Mouse (Mus musculus) C2C12 (cell line): ENCODE data around the gene Ptbp1. TPM values are rescaled to one million over a fixed set of nuclear protein-coding genes. Genes with fewer than 3 reads are reported as not detected.

Experiments
- H3K27me3 ChIP-seq: one replicate; pipeline ENCODE4 v1.6.1; 2011; ENCODE audit not compliant: control insufficient read depth, insufficient read depth, insufficient read length
- H3K36me3 ChIP-seq: one replicate; pipeline ENCODE4 v1.6.1; 2011; ENCODE audit not compliant: control insufficient read depth, insufficient read depth
- H3K4me3 ChIP-seq: one replicate; pipeline ENCODE4 v1.5.1; 2011; ENCODE audit warnings: mild to moderate bottlenecking, control low read depth; ENCODE audit not compliant: poor library complexity, insufficient read depth, severe bottlenecking
- H3K79me2 ChIP-seq: one replicate; pipeline ENCODE4 v1.6.1; 2011; ENCODE audit not compliant: control insufficient read depth, insufficient read depth
- H3K79me3 ChIP-seq: one replicate; pipeline ENCODE4 v1.6.1; 2011; ENCODE audit warnings: low read depth, control low read depth
- H3ac ChIP-seq: one replicate; pipeline ENCODE3; 2011; ENCODE audit warnings: low read depth; ENCODE audit not compliant: control insufficient read depth, insufficient read length
- CEBPB ChIP-seq: IDR thresholded peaks from one replicate; pipeline ENCODE4 v1.6.1; 2011; ENCODE audit warnings: low read depth, mild to moderate bottlenecking, control low read depth, moderate library complexity
- CTCF ChIP-seq: IDR thresholded peaks from one replicate; pipeline ENCODE4 v1.5.1; 2011; ENCODE audit not compliant: control insufficient read depth, insufficient read depth, insufficient read length
- FOSL1 ChIP-seq: IDR thresholded peaks from one replicate; pipeline ENCODE4 v1.8.0; 2011; ENCODE audit warnings: mild to moderate bottlenecking, low read length; ENCODE audit not compliant: poor library complexity, insufficient read depth, severe bottlenecking
- MAX ChIP-seq: IDR thresholded peaks from one replicate; pipeline ENCODE4 v1.6.1; 2011; ENCODE audit warnings: mild to moderate bottlenecking, control low read depth
- MYOD1 ChIP-seq: IDR thresholded peaks from one replicate; pipeline ENCODE4 v1.6.1; 2011; ENCODE audit warnings: low read depth; ENCODE audit not compliant: control insufficient read depth, insufficient read length
- MYOG ChIP-seq: IDR thresholded peaks from one replicate; pipeline ENCODE4 v1.6.1; 2011; ENCODE audit not compliant: control insufficient read depth, insufficient read length; ENCODE audit errors: extremely low read depth
- USF1 ChIP-seq: IDR thresholded peaks from one replicate; pipeline ENCODE4 v1.6.1; 2011; ENCODE audit warnings: low read depth, mild to moderate bottlenecking, control low read depth, moderate library complexity
- polyA plus RNA-seq: library from polyadenylated mRNA; unstranded; fragments of >200 nt; fragmentation: generic; extraction: Trizol; gene quantifications from one replicate; pipeline ENCODE4 v1.2.1, GENCODE M21; 2012; ENCODE audit warnings: missing spikeins

Ptbp1 gene
- polyA plus RNA-seq, 1 experiment = 345 TPM

- H3K36me3 ChIP-seq = no peaks in the 10 kb centered on the region
- H3ac ChIP-seq = no peak overlapping the region
- H3K4me3 ChIP-seq = peak overlapping the region; percentile 18
- H3K79me3 ChIP-seq = no peaks in the 10 kb centered on the region
- TF ChIP-seq MYOD1 = no peak
- TF ChIP-seq CEBPB = no peak
- no peak for TF ChIP-seq MAX
- no peak for TF ChIP-seq MYOG
- no peak for TF ChIP-seq USF1
- no peak for TF ChIP-seq CTCF
- no peaks in the 10 kb centered on the region for H3K79me2 ChIP-seq
- peaks cover 21% of the 10 kb centered on the region for H3K27me3 ChIP-seq
Measured at GRCm38 (mm10) chr10:79824413-79824812, 29.8 kb upstream of the Ptbp1 start.

DNA sequence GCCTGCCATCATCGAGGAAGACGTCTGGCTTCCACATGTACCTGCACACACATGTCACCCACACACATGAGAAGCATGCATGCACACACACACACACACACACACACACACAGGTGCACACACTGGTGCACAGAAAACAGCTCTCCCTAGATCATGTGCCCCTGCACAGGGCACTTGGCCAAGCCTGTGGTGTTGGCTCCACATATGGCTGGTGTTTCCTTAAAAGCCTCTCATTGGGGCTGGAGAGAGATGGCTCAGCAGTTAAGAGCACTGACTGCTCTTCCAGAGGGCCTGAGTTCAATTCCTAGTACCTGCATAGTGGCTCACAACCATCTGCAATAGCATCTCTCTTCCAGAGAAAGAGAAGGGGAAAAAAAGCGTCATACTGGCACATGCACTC is 22.6 kb upstream of the Ptbp1 start:
- Histone ChIP-seq H3K27me3 (peaks cover 21% of the 10 kb centered on the region), H3K36me3 (no peaks in the 10 kb centered on the region), H3K79me3 (no peaks in the 10 kb centered on the region), H3K79me2 (no peaks in the 10 kb centered on the region), H3K4me3 (no peak overlapping the region), H3ac (no peak overlapping the region)
- no peak for TF ChIP-seq MYOD1
- TF ChIP-seq FOSL1 = no peak
- no peak for TF ChIP-seq CEBPB
- no peak for TF ChIP-seq MAX
- no peak for TF ChIP-seq MYOG
- no peak for TF ChIP-seq CTCF
- TF ChIP-seq USF1 = no peak

DNA sequence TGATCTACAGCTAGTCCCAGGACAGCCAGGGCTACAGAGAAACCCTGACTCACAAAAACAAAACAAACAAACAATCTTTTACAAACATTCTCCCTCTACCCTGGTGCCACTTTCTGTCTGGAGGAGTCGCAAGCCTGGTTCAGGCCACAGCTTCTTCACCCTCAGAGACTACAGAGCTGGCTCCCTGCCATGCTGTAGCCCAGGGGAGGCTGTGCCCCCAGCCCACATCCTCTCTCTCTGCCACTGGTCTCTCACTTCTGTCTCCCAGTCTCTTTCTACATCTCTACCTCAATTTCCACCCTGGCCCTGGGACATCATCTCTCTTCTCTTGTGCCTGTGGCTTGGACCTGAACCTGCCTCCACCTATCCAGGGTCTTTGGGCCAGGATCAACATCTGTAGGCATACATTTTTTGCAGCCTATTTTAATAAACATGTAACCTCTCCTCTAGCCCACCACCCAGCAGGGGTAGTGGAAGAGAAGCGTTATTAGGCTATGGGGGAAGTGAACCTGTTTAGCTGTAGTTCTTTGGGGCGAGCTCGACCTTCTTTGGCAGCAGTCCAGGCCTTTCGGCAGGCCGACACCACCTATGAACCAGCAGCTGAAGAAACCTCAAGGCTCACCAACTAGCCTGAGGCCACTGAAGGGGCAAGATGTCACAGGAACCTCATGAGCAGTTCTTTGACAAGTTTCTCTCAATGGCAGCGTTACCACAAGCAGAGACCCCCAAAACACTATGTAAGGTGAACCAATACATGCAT is 22.0 kb upstream of the Ptbp1 start:
- no peak for TF ChIP-seq CEBPB
- no peak for TF ChIP-seq MYOG
- no peak for TF ChIP-seq MYOD1
- no peak for TF ChIP-seq CTCF
- no peak for TF ChIP-seq MAX
- TF ChIP-seq FOSL1 = no peak
- TF ChIP-seq USF1 = no peak
- H3K79me3 ChIP-seq = no peaks in the 10 kb centered on the region

GRCm38 (mm10) chr10:79832786-79833181 is 21.4 kb upstream of the Ptbp1 start:
- no peak overlapping the region for H3K4me3 ChIP-seq
- no peak overlapping the region for H3ac ChIP-seq
- TF ChIP-seq USF1 = no peak
- no peak for TF ChIP-seq FOSL1
- no peak for TF ChIP-seq CTCF
- TF ChIP-seq MYOG = no peak
- TF ChIP-seq MAX = no peak
- TF ChIP-seq CEBPB = no peak
- no peak for TF ChIP-seq MYOD1
- H3K27me3 ChIP-seq = peaks cover 17% of the 10 kb centered on the region
- no peaks in the 10 kb centered on the region for H3K36me3 ChIP-seq
- H3K79me2 ChIP-seq = no peaks in the 10 kb centered on the region
- no peaks in the 10 kb centered on the region for H3K79me3 ChIP-seq

More for the DNA sequence above, 22.0 kb upstream of the Ptbp1 start:
- H3K27me3 ChIP-seq = peaks cover 17% of the 10 kb centered on the region
- H3K36me3 ChIP-seq = no peaks in the 10 kb centered on the region
- no peak overlapping the region for H3K4me3 ChIP-seq
- no peaks in the 10 kb centered on the region for H3K79me2 ChIP-seq
- no peak overlapping the region for H3ac ChIP-seq

DNA sequence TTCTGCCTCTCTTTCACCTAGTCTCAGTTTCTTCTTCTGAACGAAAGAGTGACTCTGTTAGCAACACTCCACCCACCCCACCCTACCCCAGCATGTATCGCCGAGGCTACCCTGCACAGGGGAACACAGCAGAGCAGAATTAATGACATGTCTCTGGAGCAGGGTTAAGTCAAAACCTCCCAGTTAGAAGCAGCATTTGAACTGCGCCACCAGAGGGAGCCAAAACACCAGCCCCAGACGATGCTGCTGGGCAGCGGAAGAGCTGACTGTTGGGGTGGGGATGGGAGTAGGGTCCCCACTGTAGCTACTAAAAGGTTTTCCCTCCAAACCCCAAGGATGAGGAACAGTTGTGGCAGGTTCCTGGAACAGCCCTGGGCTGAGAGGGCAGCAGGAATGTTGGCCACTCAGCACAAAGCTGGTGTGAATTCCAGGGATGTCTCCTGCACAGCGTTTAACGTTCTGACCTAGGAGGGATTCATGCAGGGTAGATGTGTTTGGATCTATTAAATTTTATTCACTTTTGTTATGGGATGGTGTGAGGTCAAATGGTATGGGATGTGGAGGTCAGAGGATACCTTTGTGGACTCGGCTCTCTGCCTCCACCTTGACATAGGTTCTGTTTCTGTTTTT is 19.3 kb upstream of the Ptbp1 start:
- Histone ChIP-seq H3K79me3 (no peaks in the 10 kb centered on the region), H3ac (no peak overlapping the region), H3K79me2 (no peaks in the 10 kb centered on the region), H3K36me3 (no peaks in the 10 kb centered on the region), H3K4me3 (no peak overlapping the region), H3K27me3 (peaks cover 9% of the 10 kb centered on the region)
- TF ChIP-seq CTCF = peak; percentile 91
- TF ChIP-seq CEBPB = no peak
- no peak for TF ChIP-seq MYOD1
- no peak for TF ChIP-seq USF1
